Mouse (Mus musculus): ENCODE results near the gene Myl4.

DNA sequence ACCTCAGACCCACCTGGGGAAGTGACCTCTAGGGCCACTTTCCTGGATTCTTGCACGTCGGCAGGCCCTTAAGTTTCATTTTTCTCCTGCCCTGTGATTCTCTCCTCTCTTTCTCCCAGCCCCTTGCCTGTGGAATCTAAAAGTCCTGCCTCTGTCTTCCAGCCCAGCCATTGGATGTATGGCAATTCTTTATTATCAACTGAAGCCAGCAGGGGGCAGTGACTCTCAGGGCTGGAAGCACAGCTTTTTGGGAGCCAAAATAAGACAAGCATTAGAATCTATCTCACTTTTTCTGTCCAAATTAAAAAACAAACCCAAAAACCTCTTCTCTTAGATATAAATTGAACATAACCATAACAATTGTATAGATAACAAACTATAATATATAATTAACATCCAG lies 39.9 kb upstream of the Myl4 start:
- no peak for TF ChIP-seq ZNF384 (IDR thresholded peaks at IDR 0.05; ENCODE audit: low read depth, low read length)
- TF ChIP-seq CHD2 (IDR thresholded peaks at IDR 0.05; ENCODE audit: low read depth, low read length) = no peak
- no peak for TF ChIP-seq HCFC1 (IDR thresholded peaks at IDR 0.05; ENCODE audit: borderline replicate concordance, insufficient read depth, low read length)
- no peak for TF ChIP-seq MAFK (IDR thresholded peaks at IDR 0.05; ENCODE audit: insufficient read depth, low read depth, low read length)
- TF ChIP-seq ZC3H11A (IDR thresholded peaks at IDR 0.05; ENCODE audit: borderline replicate concordance, low read depth, low read length) = no peak
